Mouse (Mus musculus) adipocyte (in vitro differentiated cells): ENCODE measurements around the gene Timm17b.

Source experiments
- DNase-seq: peaks from one replicate; pipeline ENCODE4 v3.0.0-alpha.2; 2016; ENCODE audit warnings: low spot score

Gene Timm17b

DNA sequence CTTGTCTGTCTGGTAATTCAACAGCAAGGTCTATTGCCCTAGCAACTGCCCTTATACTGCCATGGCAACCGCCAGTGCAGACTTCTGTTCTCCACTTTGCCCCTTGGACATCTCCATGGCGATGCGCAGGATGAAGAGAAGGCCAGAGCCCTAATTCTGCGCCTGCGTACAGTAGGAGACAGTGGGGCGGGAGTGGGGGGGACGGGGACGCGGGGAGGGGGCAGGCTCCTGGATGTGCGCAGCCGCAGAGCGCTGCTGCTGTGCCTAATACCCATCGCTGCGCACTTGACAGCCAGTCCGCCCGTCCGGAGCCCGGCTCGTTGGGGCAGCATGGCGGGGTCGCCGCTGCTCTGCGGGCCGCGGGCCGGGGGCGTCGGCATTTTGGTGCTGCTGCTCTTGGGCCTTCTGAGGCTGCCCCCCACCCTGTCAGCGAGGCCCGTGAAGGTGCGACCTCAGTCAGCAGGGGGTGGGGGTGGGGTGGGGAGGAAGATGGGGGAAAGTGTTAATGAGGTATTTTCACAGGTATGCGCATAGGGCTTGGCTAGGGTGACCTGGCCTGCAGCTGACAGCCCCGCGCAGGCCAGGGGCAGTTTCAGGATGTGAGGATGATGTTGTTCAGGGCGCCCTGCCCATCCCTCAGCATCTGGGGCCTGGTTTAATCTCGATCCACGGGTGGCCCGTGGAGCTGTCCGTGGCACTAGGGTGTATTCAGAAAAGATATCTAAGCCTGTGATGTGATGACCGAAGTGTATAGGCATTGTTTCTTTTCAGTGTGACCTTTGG lies 20.6 kb downstream of the Timm17b start, which contains the start of gene Pcsk1n:
Gene Pcsk1n (plus strand): TSS at position 222 of the 783 bp plus-strand sequence.
- DNase-seq: no peak

DNA sequence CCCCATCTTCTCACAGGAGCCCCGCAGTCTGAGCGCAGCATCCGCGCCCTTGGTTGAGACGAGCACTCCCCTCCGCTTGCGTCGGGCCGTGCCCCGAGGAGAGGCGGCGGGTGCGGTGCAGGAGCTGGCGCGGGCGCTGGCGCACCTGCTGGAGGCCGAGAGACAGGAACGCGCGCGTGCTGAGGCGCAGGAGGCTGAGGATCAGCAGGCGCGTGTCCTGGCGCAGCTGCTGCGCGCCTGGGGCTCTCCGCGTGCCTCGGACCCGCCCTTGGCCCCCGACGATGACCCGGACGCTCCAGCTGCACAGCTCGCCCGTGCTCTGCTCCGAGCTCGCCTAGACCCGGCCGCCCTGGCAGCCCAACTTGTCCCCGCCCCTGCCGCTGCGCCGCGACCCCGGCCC lies 22.9 kb downstream of the Timm17b start:
- no peak for DNase-seq

DNA sequence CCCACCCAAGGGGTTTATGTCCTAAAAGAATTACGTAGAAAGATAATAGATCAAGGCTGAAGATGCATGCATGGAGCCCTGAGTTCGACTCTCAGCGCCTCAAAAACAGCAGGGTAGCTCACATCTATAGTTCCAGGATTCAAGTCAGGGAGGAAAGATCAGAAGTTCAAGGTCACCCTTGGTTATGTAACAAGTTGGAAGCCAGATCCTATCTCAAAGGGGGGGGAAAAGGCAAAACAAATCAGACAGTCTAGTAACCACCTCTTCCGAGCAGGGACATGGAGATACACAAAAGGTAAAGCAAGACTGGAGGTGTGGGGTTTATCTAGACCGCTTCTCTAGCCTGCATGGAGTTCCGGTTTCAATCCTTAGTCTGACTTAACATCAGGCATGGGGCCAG lies 27.1 kb downstream of the Timm17b start:
- no peak for DNase-seq

DNA sequence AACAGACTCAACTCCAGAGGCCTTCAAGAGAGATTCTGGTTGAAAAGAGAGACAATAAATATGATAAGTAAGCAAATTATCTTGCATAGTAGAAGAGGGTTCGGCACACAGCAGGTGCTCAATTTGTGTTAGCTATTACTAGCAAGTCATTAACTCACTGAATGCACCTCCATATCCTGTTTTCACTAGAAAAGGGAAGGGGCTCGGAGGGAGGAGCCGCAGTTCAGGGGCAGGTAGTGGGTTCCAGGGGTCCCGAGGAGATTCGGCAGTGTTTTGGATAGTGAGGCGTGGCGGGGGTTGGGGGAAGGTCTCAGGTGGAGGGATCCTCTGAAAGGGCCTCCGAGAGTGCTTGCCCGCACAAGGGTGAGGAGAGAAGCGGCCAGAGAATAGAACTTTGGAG lies 28.0 kb downstream of the Timm17b start:
- no peak for DNase-seq

DNA sequence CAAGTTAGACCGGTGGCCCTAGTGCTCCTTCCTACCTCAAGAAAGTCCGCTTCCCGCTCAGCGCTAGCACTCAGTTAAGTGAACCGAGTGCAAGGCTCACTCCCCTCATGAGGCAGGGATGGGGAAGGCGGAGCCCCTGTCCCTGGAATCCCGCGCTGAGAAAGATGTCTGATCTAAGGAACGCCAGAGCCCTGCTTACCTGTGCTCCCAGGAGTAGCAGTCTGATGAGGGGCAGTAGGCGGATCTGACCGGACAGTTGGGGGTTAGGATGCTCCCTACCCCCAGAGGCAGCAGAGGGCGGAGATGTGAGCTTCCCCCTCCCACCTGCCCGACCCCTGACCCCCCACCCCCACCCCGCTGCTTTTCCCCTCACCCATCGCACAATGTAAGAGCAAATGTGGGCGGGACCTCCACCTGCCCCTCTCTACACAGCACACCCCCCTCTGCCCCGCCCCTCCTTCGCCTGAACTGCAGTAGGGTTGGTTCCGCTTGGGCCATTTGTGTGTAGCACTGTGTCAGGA lies 29.2 kb downstream of the Timm17b start, which contains the start of gene Eras:
Gene Eras (minus strand): TSS at position 338 of the 521 bp plus-strand sequence.
- DNase-seq: no peak

DNA sequence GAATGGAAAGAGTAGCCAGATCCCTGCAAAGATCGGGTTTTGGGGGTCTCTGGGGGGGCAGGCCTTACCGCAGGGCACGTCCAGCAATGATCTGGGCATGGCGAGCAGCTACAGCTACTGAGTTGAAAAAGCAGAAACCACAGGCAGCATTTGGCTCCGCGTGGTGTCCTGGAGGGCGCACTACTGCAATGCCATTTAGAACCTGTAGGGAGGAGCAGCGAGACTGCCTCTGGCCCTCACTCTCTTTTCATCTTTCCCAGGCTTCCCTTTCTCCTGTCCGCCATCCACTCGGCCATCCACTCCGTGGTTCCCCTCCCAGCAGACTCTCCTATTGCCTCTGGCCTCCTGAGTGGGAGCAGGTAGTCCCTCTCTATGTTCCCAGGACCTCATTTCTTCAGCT lies 37.7 kb downstream of the Timm17b start:
- DNase-seq: no peak

DNA sequence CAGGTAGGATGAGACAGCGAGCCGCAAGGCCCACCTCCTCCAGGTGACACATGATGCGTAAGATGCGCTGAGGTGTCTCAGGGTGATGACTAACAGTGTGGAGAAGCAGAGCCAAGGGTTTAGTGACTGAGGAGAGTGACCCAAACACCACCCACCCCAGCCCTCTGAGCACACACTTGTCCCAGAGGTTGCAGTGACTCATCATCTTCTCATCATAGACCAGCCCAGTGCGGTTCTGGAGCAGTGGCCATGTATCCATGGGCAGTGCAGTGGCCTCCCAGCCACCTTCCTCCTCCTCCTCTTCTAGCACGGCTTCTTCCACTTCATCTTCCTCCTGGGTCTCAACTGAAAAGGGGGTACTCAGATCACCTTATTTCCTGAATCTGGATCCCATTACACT lies 38.5 kb downstream of the Timm17b start:
- no peak for DNase-seq

DNA sequence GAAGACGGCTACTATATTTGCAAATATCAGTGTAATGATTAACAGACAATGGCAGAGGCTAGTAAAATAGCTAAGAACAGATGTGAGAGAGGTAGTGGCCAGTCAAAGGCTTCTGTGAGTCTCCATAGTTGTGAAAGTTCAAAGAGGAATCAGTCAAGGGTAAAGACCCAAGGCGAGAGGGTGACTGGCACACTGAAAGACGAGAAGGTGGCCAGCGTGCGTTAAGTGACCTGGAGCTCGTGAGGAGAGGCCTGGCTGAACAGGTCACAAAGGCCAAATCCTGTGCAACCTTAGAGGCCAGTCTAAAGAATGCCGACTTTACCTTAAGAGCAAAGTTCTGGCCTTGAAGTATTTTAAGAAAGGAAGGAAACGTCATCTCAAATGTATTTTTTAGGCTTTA lies 46.5 kb downstream of the Timm17b start:
- no peak for DNase-seq

DNA sequence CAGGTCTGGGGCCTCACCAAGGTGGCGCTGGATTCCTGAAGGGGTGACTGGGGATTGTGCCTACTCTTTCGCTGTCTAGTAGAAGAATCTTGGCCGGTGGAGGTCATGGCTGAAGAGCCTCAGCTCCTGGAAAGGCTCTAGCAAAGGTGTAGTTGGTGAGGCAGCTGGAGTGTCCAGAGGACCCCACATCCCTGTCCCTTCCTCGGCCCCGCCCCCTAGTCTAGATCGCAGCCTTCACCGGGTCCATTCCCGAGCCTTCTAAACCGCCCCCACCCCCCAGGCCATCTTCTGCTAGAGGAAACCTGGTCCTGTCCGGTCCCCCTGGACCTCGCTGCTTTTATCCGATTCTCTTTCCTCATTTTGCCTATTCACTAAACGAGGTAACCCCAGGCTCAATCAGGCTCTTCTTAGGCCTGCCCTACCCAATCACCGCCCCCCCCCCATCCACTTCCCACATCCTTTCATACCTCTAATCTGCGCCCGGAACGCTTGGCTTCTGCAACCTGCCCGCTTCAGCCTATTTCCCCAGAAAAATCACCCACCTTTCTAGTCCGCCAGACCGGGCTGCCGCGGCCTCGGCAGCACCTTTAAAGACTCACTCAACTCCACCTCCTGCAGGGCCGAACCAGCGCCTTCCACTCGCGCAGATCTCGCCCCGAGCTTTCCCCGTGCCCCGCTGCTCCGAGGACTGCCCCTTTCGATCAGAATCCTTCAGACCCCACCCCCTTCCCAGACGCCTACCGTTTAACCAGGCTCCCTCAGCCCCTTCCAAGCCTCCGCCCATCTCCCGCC lies 48.1 kb downstream of the Timm17b start, which contains the start of gene Hdac6:
Gene Hdac6 (minus strand): TSS at position 782 of the 792 bp plus-strand sequence.
- DNase-seq: no peak

DNA sequence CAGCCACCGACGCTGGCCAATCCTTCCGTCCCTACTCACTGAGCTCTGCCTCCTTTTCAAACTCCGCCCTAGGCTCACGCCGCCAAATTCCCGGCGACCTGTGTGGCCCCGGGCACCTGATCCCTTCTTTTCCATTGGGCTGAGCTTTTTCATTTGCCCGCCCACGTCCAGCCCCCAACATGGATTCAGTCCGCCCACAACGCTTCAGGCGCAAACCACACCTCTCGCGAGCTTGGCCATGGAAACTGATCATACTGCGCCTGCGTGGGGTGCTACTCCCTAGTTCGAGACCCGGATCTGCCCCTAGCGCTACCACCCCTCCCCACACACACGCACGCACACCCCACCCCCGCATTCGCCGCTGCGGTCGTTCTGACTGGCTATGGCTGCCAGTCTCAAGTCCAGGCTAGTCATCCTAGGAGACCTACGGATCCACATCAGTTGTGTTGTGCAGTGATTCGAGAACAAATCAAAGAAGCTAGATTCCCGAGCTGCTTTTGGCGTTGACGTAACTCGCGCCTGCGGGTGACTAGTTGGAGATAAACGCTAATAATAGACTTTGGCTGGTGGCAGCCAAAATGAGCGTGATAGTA lies 48.8 kb downstream of the Timm17b start:
- DNase-seq: peak; percentile 98

DNA sequence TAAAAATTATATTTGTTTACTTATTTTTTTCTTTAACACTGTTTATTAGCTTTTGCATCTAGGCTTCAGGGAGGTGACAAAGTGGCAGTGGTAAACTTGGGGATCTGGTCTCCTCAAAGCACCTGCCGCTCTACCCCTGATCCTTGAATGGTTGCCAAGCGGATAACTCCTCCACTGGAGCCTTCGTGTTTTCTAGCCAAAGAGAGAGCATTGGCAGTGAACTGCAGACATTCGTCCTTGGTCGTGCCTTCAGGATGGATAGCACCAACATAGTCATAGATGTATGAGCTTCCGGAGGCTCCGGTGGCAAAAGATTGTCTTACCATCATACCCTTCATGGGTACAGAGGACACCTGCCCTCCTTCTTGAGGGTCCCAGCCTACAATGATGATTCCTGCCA lies 50.9 kb downstream of the Timm17b start:
- DNase-seq: no peak
